Mouse (Mus musculus) testis, adult 2 months (tissue): ENCODE data around the gene Coq10a.

Source experiments
- CTCF ChIP-seq: fragments of 200-500 bp; IDR thresholded peaks from 2 replicates; pipeline ENCODE4 v1.5.1; 2012; ENCODE audit warnings: low read depth, mild to moderate bottlenecking, inconsistent platforms, low read length, moderate library complexity; ENCODE audit not compliant: control insufficient read depth, insufficient read depth, insufficient replicate concordance
- POLR2A ChIP-seq: fragments of 200-500 bp; IDR thresholded peaks from 2 replicates; pipeline ENCODE4 v1.6.1; 2012; ENCODE audit warnings: low read depth, mild to moderate bottlenecking, inconsistent platforms, low read length, moderate library complexity; ENCODE audit not compliant: control insufficient read depth

DNA sequence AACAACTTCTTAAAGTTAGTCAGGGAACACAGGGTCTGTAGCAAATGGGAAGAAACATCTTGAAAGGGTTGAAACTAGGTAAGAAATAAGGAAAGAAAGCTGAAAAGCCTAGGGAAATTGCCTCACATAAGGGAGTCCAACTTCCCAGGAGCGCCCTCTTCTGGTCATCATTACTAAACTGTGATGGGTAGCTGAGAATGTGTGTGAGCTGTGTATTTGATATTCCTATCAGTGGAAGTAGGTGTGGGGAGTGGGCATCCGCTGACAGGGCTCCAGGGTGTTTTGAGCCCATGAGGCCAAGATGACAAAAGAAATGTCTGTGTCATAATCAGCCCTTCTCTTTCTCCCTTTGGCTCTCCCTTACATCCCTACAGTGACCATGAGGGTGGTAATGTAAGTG lies 10.0 kb downstream of the Coq10a start:
- TF ChIP-seq CTCF, result no peak
- no peak for TF ChIP-seq POLR2A
